Mouse (Mus musculus) heart, embryonic 11.5 days (tissue): ENCODE data around the gene Afap1l2. TPM values are rescaled to one million over a fixed set of nuclear protein-coding genes. Genes with fewer than 3 reads are reported as not detected.

Source experiments
- ATAC-seq: fragments of 200-750 bp; cut with Nextera tagmentation; replicated peaks from 2 replicates; pipeline ENCODE4 v1.8.0; 2017; ENCODE audit warnings: moderate library complexity; ENCODE audit not compliant: insufficient number of reproducible peaks, low FRiP score, low TSS enrichment
- H3K27ac ChIP-seq: fragments of 300-500 bp; sonication (generic); 2 replicates; pipeline ENCODE4 v1.5.1; 2014; ENCODE audit warnings: mild to moderate bottlenecking, low read depth, low read length
- H3K27me3 ChIP-seq: fragments of 300-500 bp; sonication (generic); 2 replicates; pipeline ENCODE4 v1.6.1; 2014; ENCODE audit warnings: mild to moderate bottlenecking, low read length, mixed read lengths; ENCODE audit not compliant: control insufficient read depth, insufficient read depth
- H3K36me3 ChIP-seq: fragments of 300-500 bp; sonication (generic); 2 replicates; pipeline ENCODE4 v1.6.1; 2014; ENCODE audit warnings: mild to moderate bottlenecking, low read length, moderate library complexity, mixed read lengths; ENCODE audit not compliant: control insufficient read depth, insufficient read depth
- H3K4me1 ChIP-seq: fragments of 300-500 bp; sonication (generic); 2 replicates; pipeline ENCODE4 v1.6.1; 2014; ENCODE audit warnings: low read length; ENCODE audit not compliant: control insufficient read depth, insufficient read depth
- H3K4me2 ChIP-seq: fragments of 300-500 bp; sonication (generic); 2 replicates; pipeline ENCODE4 v1.6.1; 2014; ENCODE audit warnings: mild to moderate bottlenecking, moderate library complexity
- H3K4me3 ChIP-seq: fragments of 300-500 bp; sonication (generic); 2 replicates; pipeline ENCODE4 v1.5.1; 2014; ENCODE audit warnings: low read depth, low read length
- H3K9ac ChIP-seq: fragments of 300-500 bp; sonication (generic); 2 replicates; pipeline ENCODE4 v1.6.1; 2014; ENCODE audit warnings: mild to moderate bottlenecking, low read depth, low read length, moderate library complexity
- H3K9me3 ChIP-seq: fragments of 300-500 bp; sonication (generic); replicated peaks from 2 replicates; pipeline ENCODE4 v1.6.1; 2016; ENCODE audit warnings: low read length; ENCODE audit not compliant: control insufficient read depth
- WGBS: fragments of 180-500 bp; shearing (Covaris S2); extraction: QIAGEN DNeasy Blood & Tissue Kit; methylation state at CpG from one replicate; pipeline ENCODE4 v1.1.7; 2014; ENCODE audit not compliant: insufficient replicate concordance; 5-methylcytosine and 5-hydroxymethylcytosine counted together
- polyA plus RNA-seq: library from polyadenylated mRNA; unstranded; fragments of >200 nt; fragmentation: Nextera tagmentation; extraction: Ambion mirVana; gene quantifications from 2 replicates; pipeline ENCODE4 v1.2.1, GENCODE M21; 2014

Gene Afap1l2
- polyA plus RNA-seq, 1 experiment from 2014 or later = 1.3 TPM

- no peaks in the 10 kb centered on the region for H3K27me3 ChIP-seq
- no peak overlapping the region for H3K27ac ChIP-seq
- H3K4me2 ChIP-seq = no peak overlapping the region
- no peak overlapping the region for H3K9ac ChIP-seq
- no peak overlapping the region for H3K4me3 ChIP-seq
- no peak for ATAC-seq
- WGBS = 87% methylated on average over 15 of the region's 15 CpGs
- no peaks in the 10 kb centered on the region for H3K9me3 ChIP-seq
- peaks cover 20% of the 10 kb centered on the region for H3K36me3 ChIP-seq
- H3K4me1 ChIP-seq = no peaks in the 10 kb centered on the region
Observed at GRCm38 (mm10) chr19:57036860-57037259, 28.8 kb upstream of the Afap1l2 start.

- no peak for ATAC-seq
- 58% methylated on average over 4 of the region's 4 CpGs for WGBS
- Histone ChIP-seq H3K36me3 (peaks cover 2% of the 10 kb centered on the region; the same call in 1 of the 2 replicates), H3K4me3 (no peak overlapping the region), H3K4me2 (no peak overlapping the region), H3K27me3 (no peaks in the 10 kb centered on the region), H3K9ac (no peak overlapping the region), H3K9me3 (no peaks in the 10 kb centered on the region), H3K4me1 (no peaks in the 10 kb centered on the region), H3K27ac (no peak overlapping the region)
Observed at GRCm38 (mm10) chr19:57031582-57031981, 23.6 kb upstream of the Afap1l2 start.

- WGBS = 82% methylated on average over 6 of the region's 6 CpGs
- H3K9me3 ChIP-seq = no peaks in the 10 kb centered on the region
- H3K27ac ChIP-seq = no peak overlapping the region
- no peak overlapping the region for H3K9ac ChIP-seq
- no peak overlapping the region for H3K4me3 ChIP-seq
- H3K27me3 ChIP-seq = no peaks in the 10 kb centered on the region
- H3K36me3 ChIP-seq = no peaks in the 10 kb centered on the region
- H3K4me2 ChIP-seq = no peak overlapping the region
- ATAC-seq = no peak
- H3K4me1 ChIP-seq = no peaks in the 10 kb centered on the region
Observed at GRCm38 (mm10) chr19:57029461-57029860, 21.4 kb upstream of the Afap1l2 start.

GRCm38 (mm10) chr19:57028327-57029179 lies 20.5 kb upstream of the Afap1l2 start:
- WGBS = 52% methylated on average over 8 of the region's 8 CpGs
- no peaks in the 10 kb centered on the region for H3K36me3 ChIP-seq
- H3K4me2 ChIP-seq = no peak overlapping the region
- H3K9me3 ChIP-seq = no peaks in the 10 kb centered on the region
- ATAC-seq = no peak
- H3K4me3 ChIP-seq = no peak overlapping the region
- no peaks in the 10 kb centered on the region for H3K27me3 ChIP-seq
- no peak overlapping the region for H3K9ac ChIP-seq
- no peaks in the 10 kb centered on the region for H3K4me1 ChIP-seq
- H3K27ac ChIP-seq = no peak overlapping the region

- Histone ChIP-seq H3K4me1 (no peaks in the 10 kb centered on the region), H3K36me3 (no peaks in the 10 kb centered on the region), H3K9ac (no peak overlapping the region), H3K27ac (no peak overlapping the region), H3K27me3 (no peaks in the 10 kb centered on the region), H3K4me2 (no peak overlapping the region), H3K4me3 (no peak overlapping the region), H3K9me3 (no peaks in the 10 kb centered on the region)
- WGBS = 62% methylated on average over 4 of the region's 4 CpGs
- ATAC-seq = no peak
Observed at GRCm38 (mm10) chr19:57026501-57026900, 18.5 kb upstream of the Afap1l2 start.

- H3K9ac ChIP-seq = no peak overlapping the region
- no peak for ATAC-seq
- H3K27ac ChIP-seq = no peak overlapping the region
- H3K4me2 ChIP-seq = no peak overlapping the region
- no peaks in the 10 kb centered on the region for H3K36me3 ChIP-seq
- WGBS = 69% methylated on average over 8 of the region's 8 CpGs
- no peak overlapping the region for H3K4me3 ChIP-seq
- H3K4me1 ChIP-seq = no peaks in the 10 kb centered on the region
- H3K9me3 ChIP-seq = no peaks in the 10 kb centered on the region
- no peaks in the 10 kb centered on the region for H3K27me3 ChIP-seq
Observed at GRCm38 (mm10) chr19:57017785-57018179, 9.8 kb upstream of the Afap1l2 start.

- Histone ChIP-seq H3K36me3 (no peaks in the 10 kb centered on the region), H3K9me3 (no peaks in the 10 kb centered on the region), H3K4me1 (no peaks in the 10 kb centered on the region), H3K4me2 (0 out of 2 replicates have a peak overlapping the region, but pooled peaks have one; percentile 7), H3K9ac (no peak overlapping the region), H3K27ac (no peak overlapping the region), H3K4me3 (no peak overlapping the region), H3K27me3 (no peaks in the 10 kb centered on the region)
- no peak for ATAC-seq
- 40% methylated on average over 15 of the region's 15 CpGs for WGBS
Observed at GRCm38 (mm10) chr19:57016995-57017784, 9.2 kb upstream of the Afap1l2 start.

GRCm38 (mm10) chr19:57014808-57015207 lies 6.8 kb upstream of the Afap1l2 start:
- Histone ChIP-seq H3K9me3 (no peaks in the 10 kb centered on the region), H3K27ac (no peak overlapping the region), H3K36me3 (no peaks in the 10 kb centered on the region), H3K4me2 (no peak overlapping the region), H3K4me3 (no peak overlapping the region), H3K9ac (no peak overlapping the region), H3K27me3 (no peaks in the 10 kb centered on the region), H3K4me1 (no peaks in the 10 kb centered on the region)
- WGBS = 74% methylated on average over 3 of the region's 3 CpGs
- no peak for ATAC-seq
